Mouse (Mus musculus) neural tube, embryonic 14.5 days (tissue): ENCODE measurements around the gene Eml4. TPM values are rescaled to one million over a fixed set of nuclear protein-coding genes. Genes with fewer than 3 reads are reported as not detected.

ENCODE experiments used
- ATAC-seq: fragments of 200-750 bp; cut with Nextera tagmentation; 2 replicates; pipeline ENCODE4 v1.8.0; 2017; ENCODE audit warnings: low read depth, mild to moderate bottlenecking, moderate TSS enrichment, moderate library complexity
- H3K27ac ChIP-seq: fragments of 300-500 bp; sonication (generic); 2 replicates; pipeline ENCODE4 v1.5.1; 2014; ENCODE audit warnings: low read depth, mild to moderate bottlenecking, control low read depth, low read length, moderate library complexity, mixed read lengths
- H3K27me3 ChIP-seq: fragments of 300-500 bp; sonication (generic); 2 replicates; pipeline ENCODE4 v1.6.1; 2014; ENCODE audit warnings: low read length; ENCODE audit not compliant: control insufficient read depth, insufficient read depth
- H3K36me3 ChIP-seq: fragments of 300-500 bp; sonication (generic); 2 replicates; pipeline ENCODE4 v1.6.1; 2014; ENCODE audit warnings: low read length, mixed read lengths; ENCODE audit not compliant: control insufficient read depth, insufficient read depth
- H3K4me1 ChIP-seq: fragments of 300-500 bp; sonication (generic); 2 replicates; pipeline ENCODE4 v1.6.1; 2014; ENCODE audit warnings: low read length; ENCODE audit not compliant: control insufficient read depth, insufficient read depth
- H3K4me2 ChIP-seq: fragments of 300-500 bp; sonication (generic); 2 replicates; pipeline ENCODE4 v1.6.1; 2014; ENCODE audit warnings: mild to moderate bottlenecking, low read depth, low read length, control low read depth
- H3K4me3 ChIP-seq: fragments of 300-500 bp; sonication (generic); 2 replicates; pipeline ENCODE4 v1.5.1; 2014; ENCODE audit warnings: low read depth, low read length, control low read depth, mixed read lengths
- H3K9ac ChIP-seq: fragments of 300-500 bp; sonication (generic); replicated peaks from 2 replicates; pipeline ENCODE4 v1.6.1; 2014; ENCODE audit warnings: low read depth, mild to moderate bottlenecking, control low read depth, low read length, mixed read lengths
- H3K9me3 ChIP-seq: fragments of 300-500 bp; sonication (generic); 2 replicates; pipeline ENCODE4 v1.6.1; 2016; ENCODE audit warnings: low read length; ENCODE audit not compliant: control insufficient read depth
- WGBS: fragments of 180-500 bp; shearing (Covaris S2); extraction: QIAGEN DNeasy Blood & Tissue Kit; methylation state at CpG from one replicate; pipeline ENCODE4 v1.1.7; 2014; 5-methylcytosine and 5-hydroxymethylcytosine counted together
- polyA plus RNA-seq: library from polyadenylated mRNA; unstranded; fragments of >200 nt; fragmentation: Nextera tagmentation; extraction: Ambion mirVana; gene quantifications from 2 replicates; pipeline ENCODE4 v1.2.1, GENCODE M21; 2014

The Eml4 gene
- polyA plus RNA-seq, 1 experiment from 2014 or later, result 36.2 TPM

DNA sequence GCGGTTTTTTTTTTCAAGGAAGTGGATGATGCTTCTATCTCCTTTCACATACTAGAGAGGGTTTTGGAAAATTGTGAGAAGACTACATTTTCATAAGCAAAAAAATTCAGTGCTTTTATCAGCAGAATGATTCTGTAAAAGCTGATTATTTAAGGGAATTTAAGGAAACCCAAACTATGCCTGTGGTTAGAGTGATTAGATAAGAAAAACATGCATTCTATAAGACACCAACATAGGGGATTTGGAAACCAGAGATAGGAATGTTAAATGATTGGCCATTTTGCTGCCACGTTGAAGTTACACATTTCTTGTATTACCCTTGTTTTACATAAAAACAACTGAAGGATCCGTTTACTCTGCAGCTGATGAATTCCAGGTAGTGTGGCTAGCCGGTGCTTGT is 2.7 kb downstream of the Eml4 start:
- H3K4me2 ChIP-seq, result no peak overlapping the region
- no peak overlapping the region for H3K4me3 ChIP-seq
- WGBS, result 73% methylated on average over 4 of the region's 4 CpGs

DNA sequence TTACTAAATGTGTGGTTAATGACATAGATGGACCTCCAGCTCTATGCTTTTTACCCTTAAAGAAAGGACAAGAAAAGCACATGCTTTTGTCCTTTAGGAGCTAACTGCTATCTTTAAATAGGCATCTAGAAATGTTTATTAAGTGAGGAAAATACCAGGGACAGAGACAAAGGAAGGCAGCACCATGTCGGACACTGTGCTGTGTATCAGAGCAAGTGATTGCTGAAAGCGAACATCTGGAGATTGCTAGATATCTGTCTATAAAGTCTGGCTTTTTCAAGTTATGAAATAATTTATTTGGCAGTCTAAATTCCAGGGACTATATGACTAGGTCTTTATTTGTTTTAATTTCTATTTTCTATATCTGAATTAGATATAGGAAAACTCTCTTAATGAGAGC is 4.8 kb downstream of the Eml4 start:
- Histone ChIP-seq H3K4me3 (no peak overlapping the region), H3K4me2 (no peak overlapping the region), H3K9me3 (no peaks in the 10 kb centered on the region), H3K4me1 (peaks cover 15% of the 10 kb centered on the region), H3K36me3 (no peaks in the 10 kb centered on the region), H3K27me3 (no peaks in the 10 kb centered on the region), H3K27ac (no peak overlapping the region), H3K9ac (no peak overlapping the region)
- ATAC-seq, result no peak
- WGBS, result 82% methylated on average over 2 of the region's 2 CpGs

More for the DNA sequence above, 2.7 kb downstream of the Eml4 start:
- Histone ChIP-seq H3K4me1 (peaks cover 15% of the 10 kb centered on the region), H3K9ac (no peak overlapping the region), H3K27me3 (no peaks in the 10 kb centered on the region), H3K9me3 (no peaks in the 10 kb centered on the region), H3K36me3 (no peaks in the 10 kb centered on the region), H3K27ac (no peak overlapping the region)
- no peak for ATAC-seq

DNA sequence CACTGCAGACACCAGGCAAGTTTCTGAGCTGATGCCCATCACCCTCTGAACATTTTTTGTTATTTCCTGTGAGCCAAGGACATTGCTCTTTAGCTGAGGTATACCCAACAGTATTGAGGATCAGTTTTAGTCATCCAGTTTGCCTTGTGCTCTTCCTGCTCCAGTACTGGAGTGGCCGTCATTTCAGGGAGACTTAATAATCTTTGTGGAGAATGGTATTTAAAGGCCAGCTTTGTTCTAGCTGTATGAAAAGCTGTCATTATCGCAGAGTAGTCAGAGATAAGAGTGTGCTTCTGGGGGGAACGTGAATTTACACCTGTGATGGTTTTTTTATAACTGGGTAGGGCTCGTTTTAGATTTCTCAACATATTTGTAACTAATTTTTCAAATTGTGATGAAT is 9.2 kb downstream of the Eml4 start:
- no peaks in the 10 kb centered on the region for H3K4me1 ChIP-seq
- no peaks in the 10 kb centered on the region for H3K36me3 ChIP-seq
- 88% methylated on average over 4 of the region's 4 CpGs for WGBS
- no peak overlapping the region for H3K4me2 ChIP-seq
- no peaks in the 10 kb centered on the region for H3K9me3 ChIP-seq
- H3K27me3 ChIP-seq, result no peaks in the 10 kb centered on the region
- no peak overlapping the region for H3K4me3 ChIP-seq
- no peak overlapping the region for H3K27ac ChIP-seq
- no peak overlapping the region for H3K9ac ChIP-seq
- no peak for ATAC-seq

DNA sequence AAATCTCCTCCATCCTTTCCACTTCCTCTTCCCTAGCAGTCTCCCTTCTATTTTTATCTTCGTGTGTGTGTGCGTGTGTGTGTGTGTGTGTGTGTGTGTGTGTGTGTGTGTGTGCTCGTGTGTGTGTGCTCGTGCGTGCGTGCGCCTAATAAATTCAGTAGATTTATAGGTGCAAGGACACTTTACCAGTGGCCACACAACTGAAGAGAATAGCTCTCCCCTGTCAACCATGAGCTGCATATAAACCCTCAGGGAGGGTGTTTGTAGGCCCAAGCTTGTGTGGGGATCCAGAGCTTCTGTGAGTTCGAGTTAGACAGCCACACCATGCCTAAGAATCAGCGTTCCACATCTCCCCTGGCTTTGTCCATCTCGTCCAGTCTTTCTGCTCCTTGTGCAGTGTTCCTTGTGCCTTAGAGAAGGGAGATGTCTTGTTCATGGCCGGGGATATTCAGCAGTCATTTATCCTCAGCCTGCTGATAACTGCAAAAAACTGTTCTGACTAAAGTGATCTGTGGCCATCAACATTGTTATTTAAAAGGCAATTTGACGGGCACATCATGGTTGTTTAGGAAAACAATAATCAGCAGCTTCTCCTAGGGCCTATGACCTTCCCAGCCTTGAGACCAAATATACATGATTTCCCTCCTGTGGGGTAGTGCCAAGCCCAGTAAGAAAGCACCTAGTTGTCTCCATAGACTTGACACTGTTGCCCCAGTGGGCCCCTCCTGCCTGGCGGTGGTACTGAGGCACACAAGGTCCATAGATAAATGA is 10.2 kb downstream of the Eml4 start:
- ATAC-seq, result no peak
- H3K4me2 ChIP-seq, result no peak overlapping the region
- no peak overlapping the region for H3K9ac ChIP-seq
- no peaks in the 10 kb centered on the region for H3K36me3 ChIP-seq
- no peak overlapping the region for H3K27ac ChIP-seq
- H3K4me3 ChIP-seq, result no peak overlapping the region
- H3K4me1 ChIP-seq, result no peaks in the 10 kb centered on the region
- no peaks in the 10 kb centered on the region for H3K27me3 ChIP-seq
- no peaks in the 10 kb centered on the region for H3K9me3 ChIP-seq
- WGBS, result 72% methylated on average over 13 of the region's 13 CpGs

DNA sequence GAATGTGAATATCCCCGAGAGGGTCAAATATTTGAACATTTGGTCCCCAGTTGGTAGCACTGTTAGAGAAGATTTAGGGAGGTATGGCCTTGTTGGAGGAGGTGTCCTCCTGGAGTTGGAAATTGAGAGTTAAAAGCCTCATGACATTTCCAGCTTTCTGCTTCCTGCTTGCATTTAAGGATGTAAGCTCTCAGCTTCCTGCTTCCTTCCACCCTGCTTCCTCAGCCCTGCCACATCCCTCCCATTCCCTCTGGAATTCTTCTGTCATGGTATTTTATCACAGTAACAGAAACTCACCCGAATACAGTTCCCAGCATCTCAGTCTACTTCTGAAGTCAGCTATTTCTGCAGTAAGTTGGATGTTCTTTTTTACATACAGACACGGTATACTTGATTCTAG is 12.3 kb downstream of the Eml4 start:
- no peak overlapping the region for H3K4me3 ChIP-seq
- ATAC-seq, result no peak
- no peaks in the 10 kb centered on the region for H3K36me3 ChIP-seq
- no peak overlapping the region for H3K4me2 ChIP-seq
- H3K4me1 ChIP-seq, result no peaks in the 10 kb centered on the region
- no peak overlapping the region for H3K9ac ChIP-seq
- H3K27me3 ChIP-seq, result no peaks in the 10 kb centered on the region
- H3K9me3 ChIP-seq, result no peaks in the 10 kb centered on the region
- 66% methylated on average over 3 of the region's 3 CpGs for WGBS
- H3K27ac ChIP-seq, result no peak overlapping the region

DNA sequence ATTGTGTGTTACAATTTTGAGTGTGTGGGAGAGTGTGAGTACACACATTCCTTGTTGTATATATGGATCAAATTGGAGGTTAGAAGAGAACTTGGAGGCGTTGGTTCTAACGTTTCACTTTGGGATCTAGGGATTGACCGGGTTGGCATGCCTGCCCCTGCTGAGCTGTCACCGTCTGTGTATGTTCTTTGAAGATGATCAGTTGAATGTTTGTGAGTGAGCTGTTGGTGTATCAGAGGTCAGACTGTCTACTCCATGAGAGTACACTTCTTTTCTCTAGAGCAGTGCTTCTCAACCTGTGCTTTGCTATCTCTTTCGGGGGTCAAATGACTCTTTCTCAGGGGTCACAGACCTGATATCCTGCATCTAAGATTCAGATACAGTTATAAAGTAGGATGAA is 13.6 kb downstream of the Eml4 start:
- no peak overlapping the region for H3K4me3 ChIP-seq
- H3K4me1 ChIP-seq, result no peaks in the 10 kb centered on the region
- H3K27ac ChIP-seq, result no peak overlapping the region
- no peaks in the 10 kb centered on the region for H3K9me3 ChIP-seq
- 84% methylated on average over 5 of the region's 5 CpGs for WGBS
- no peaks in the 10 kb centered on the region for H3K36me3 ChIP-seq
- H3K27me3 ChIP-seq, result no peaks in the 10 kb centered on the region
- no peak overlapping the region for H3K4me2 ChIP-seq
- ATAC-seq, result no peak
- no peak overlapping the region for H3K9ac ChIP-seq

DNA sequence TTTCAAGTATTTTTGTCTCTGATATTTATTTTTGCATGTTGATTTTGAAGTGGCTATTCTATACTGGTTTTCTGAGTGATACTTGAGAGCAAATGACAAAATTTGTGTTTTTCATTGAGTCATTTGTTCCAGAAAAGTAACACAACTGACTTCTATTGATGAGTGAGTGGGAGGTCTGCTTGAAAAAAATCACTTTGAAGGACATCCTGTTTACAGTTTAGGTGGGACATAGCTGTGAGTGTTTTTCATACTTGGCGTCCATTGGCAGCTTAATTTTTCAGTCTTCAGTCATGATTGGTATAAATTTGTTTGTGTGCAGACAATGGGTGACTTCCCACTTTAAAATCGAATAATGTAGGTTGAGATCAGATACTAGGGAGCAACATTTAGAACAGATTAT is 14.4 kb downstream of the Eml4 start:
- Histone ChIP-seq H3K27me3 (no peaks in the 10 kb centered on the region), H3K36me3 (no peaks in the 10 kb centered on the region), H3K4me1 (no peaks in the 10 kb centered on the region), H3K27ac (no peak overlapping the region), H3K9ac (no peak overlapping the region), H3K9me3 (no peaks in the 10 kb centered on the region), H3K4me2 (no peak overlapping the region), H3K4me3 (no peak overlapping the region)
- ATAC-seq, result no peak
- 89% methylated on average over 2 of the region's 2 CpGs for WGBS

DNA sequence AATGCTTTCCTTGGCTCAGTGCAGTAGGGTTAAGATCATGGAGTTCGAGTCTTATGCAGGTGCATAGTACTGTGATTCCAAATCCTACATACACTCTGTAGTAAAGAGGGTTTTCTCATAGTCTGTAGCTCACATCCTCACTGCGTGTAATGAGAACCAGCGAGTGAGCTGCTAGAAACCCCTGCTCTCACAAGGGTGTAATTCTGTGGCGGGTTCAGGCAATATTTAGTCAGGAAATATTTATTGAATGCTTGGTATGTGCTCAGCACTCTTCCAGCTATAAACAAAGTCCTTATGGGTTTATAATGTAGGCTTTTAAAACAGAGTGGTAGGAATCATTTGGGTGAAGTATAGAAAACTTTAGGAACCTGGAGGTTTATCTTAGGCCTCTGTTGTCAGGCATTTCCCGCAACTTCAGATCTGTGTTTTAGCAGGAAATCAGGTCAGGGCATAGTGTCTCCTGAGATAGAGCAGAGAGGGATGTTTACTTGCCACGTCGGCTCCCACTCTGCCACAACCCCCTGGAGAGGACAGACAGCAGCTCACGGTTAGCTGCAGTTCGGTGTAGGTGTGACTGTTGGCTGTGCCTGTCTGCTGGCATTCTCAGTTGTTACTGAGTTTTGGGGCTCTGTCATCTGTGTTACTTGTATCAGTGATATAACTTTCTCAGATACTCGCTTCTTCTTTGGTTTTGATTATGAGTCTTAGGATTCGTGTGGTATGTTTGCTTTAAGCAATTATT is 15.1 kb downstream of the Eml4 start:
- Histone ChIP-seq H3K27me3 (no peaks in the 10 kb centered on the region), H3K27ac (no peak overlapping the region), H3K4me2 (no peak overlapping the region), H3K9ac (no peak overlapping the region), H3K36me3 (no peaks in the 10 kb centered on the region), H3K4me3 (no peak overlapping the region), H3K4me1 (no peaks in the 10 kb centered on the region), H3K9me3 (no peaks in the 10 kb centered on the region)
- ATAC-seq, result no peak
- WGBS, result 44% methylated on average over 11 of the region's 11 CpGs

DNA sequence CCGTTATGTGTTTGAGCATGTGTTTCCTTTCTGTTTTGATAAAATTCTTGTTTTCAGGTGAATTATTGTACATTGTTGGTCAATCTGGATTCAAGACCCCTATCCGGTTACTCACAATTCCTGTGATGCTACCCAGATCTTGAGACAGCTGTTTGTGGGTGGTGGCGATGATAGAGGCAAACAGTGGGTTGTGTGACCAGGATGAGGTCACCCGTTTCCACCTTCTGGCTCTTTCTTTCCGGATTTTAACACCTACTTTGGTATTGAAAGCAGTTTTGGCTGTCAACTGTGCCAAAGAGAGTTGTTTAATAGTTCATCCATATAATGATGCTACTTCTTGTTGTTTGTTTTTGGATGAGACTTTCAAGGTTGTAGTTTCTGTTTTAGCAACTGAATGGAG is 16.7 kb downstream of the Eml4 start:
- Histone ChIP-seq H3K36me3 (no peaks in the 10 kb centered on the region), H3K27me3 (no peaks in the 10 kb centered on the region), H3K4me2 (no peak overlapping the region), H3K4me1 (no peaks in the 10 kb centered on the region), H3K4me3 (no peak overlapping the region), H3K27ac (no peak overlapping the region), H3K9me3 (no peaks in the 10 kb centered on the region), H3K9ac (no peak overlapping the region)
- whole genome bisulfite sequencing, result 92% methylated on average over 5 of the region's 5 CpGs
- ATAC-seq, result no peak
